Mouse (Mus musculus) cerebellum, adult 8-10 months (tissue): ENCODE measurements around the gene Tle3.

Source experiments
- DNase-seq: peaks from one replicate; pipeline ENCODE4 v3.0.0; 2022

Gene Tle3

DNA sequence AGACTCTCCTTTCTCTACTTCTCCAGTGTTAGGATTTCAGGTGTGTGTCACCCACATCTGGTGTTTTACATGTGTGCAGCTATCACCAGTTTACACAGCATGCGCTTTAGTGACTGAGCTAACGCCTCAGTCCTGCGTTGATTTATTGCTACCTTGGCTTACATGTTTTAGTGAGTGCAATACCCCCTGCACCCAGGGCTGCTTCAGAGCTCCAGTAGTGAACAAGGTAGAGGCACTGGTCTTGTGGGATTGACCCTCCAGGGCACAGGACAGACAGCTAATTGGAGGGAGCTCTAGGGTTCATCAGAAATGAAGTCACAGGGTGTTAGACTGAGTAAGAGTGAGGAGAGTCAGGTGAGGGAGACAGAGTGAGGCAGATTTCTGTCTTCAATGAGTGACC is 12.4 kb upstream of the Tle3 start:
- DNase-seq, result no peak

DNA sequence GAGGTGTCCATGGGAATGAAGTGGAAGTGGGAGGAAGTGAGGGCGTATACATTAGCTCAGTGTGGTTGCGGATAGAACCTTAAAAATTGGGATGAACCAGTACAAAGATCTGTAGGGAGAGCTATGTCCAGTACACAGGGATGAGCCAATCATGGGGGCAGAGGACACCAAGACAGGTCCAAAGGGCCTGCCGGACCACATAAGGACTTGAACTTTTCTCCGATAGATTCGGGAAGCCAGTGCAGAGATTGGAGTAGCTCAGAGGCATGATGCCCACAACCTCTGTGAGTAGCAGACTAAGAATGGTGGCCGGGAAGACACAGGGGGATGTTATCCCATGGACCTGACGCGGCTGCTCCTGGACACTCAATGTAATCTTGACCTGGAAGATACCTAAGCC is 12.0 kb upstream of the Tle3 start:
- no peak for DNase-seq

DNA sequence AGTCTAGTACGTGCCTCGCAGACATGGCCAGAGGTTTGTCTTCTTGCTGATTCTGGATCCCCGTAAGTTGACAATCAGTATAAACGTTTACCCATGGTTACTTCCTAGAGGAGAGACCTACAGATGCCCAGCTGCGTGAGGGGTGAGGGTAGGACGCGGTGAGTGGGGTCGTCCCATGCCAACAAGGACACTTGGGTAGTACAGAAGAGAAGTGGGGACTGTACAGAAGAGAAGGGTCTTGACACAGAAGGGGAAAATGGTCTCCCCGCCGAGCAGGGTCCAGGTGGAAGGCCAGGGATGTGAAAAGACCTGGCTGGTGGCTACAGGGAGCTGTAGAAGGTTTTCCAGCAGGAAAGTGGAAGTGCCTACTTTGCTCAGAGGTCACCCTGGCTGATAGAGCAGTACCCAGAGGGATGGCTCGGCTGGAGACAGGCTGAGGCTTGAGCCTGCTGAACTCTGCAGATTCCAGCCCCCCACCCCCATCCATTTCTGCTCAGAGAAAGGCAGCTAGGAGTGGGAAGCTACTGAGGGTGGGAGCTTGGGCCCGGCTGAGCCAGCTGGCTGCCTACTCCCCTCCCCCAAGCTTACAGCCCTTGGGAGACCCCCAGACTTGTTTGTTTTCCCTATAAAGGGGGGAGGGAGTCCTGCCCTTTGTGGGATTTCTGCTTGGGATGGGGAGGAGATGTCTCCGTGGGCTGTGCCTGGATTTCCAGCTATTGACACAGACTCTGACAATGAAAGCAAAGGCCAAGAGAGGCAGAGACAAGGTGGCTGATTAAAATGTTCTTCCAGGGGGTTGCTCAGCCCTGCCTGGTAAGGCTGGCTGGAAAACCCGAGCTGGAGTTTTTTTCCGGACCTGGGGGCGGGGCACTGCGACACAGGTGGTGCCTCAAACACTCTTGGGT is 11.2 kb upstream of the Tle3 start:
- DNase-seq, result no peak

DNA sequence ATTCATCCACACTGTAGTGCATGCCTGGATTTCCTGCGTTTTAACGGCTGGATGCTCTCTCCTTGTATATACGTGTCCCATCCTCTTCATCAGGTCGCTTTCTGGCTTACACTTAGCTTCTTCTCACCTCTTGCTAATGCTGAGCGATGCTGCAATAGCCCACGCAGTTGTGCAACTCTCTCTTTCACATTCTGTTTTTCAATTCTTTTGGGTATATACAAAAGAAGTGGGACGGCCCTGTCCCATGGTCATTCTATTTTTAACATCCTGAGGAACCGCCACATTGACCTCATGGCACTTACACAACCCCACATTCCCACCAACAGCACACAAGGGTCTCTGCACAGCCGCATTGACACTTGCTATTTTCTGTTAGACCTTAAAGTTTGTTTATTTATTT is 9.0 kb upstream of the Tle3 start:
- DNase-seq, result no peak

DNA sequence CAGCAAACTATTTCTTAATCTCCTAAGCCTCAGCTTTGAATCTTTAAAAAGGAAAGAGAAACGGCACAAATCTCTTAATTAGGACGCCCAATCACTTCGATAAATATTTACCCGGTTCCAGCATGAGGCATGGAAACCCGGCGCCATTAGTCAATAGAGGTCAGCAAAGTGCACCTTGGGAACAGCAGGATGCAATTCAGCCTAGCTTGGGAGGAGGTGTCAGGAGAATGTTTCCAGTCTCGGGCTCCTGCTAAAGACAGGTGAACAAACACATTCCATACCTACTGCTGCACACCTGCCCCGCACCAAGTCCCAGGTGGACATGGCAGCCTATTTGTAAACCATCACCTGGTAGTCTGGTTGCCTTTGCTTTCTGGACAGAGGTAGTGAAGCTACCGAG is 6.1 kb upstream of the Tle3 start:
- DNase-seq, result no peak

DNA sequence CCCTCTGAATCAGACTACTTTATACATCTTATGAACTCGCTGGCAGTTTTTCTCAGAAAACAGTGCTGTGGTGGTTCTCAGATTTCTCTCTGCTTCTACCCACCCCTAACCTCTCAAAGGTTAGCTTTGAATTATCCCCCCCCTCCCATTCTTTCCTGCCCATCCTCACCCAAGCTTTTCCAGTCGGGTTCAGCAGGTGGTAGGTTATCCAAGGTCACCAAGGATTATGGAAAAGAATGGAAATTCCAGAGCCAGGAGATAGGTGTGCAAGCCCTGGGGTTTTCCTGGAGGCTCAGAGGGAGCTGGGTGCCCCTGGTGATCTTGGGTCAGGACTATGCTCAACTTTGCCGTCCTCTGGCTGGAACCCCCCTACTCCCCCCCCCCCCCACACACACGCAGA is 5.0 kb upstream of the Tle3 start:
- DNase-seq, result no peak

DNA sequence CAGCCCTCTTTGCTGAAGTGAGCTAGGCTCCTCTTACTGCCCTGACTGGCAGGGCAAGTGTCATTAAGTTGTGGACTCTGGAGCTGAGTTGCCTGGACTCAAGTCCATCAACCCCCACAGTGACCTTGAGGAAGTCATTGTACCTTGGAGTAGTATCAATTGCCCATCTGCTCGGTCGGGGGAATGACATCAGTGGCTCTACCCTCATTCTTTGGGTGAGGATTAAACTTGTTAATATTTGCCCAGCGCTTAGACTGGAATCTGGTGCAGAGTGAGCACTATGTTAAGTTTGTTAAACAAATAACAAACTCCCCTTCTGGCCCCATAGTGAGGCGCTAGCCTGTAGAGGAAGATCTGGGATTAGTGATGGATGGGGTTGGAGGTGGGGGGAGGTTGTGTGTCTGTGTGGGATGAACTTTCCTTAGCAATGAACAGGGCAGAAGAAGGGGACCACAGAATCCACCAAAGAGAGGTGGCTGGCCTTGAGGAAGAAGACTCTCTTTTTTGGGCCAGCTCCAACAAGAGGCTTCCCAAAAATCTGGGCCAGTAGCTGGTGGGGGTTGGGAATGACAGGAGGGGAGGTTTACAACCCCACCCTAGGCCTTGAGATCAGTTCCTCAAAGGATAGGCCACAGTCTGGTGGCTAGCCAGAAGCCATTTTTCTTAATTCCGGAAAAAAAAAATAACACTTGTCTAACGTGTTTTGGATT is 4.2 kb upstream of the Tle3 start:
- no peak for DNase-seq

DNA sequence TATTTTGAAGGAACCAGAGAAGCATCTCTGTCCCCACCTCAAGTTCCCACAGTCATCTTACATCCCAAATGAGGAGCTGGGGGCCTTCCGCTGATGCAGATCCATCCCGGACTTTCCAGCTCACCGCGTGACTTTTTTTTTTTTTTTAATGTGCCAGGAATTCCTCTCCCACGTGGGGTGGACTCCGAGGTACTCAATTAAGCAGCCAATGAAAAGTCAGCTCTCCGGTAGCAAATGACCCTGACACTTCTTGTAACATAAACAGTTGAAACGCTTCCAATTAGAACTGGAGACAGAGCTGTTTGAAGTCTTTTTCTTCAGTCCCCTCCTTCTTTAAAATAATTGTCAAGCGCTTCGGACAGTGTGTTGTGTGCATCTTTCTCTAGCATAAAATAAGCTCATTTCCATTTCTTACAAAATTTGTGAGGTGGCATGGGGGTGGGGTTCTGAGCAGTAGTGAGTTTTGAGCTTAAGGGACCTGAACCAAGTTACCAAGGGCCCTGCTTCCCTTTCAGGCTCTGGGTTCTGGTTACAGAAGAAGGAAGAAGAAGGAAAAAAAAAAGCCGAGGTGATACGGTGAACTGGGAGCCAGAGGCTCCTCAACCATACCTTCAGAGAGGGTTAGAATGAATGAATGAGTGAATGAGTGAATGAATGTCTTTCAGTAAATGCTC is 3.5 kb upstream of the Tle3 start:
- DNase-seq, result no peak

DNA sequence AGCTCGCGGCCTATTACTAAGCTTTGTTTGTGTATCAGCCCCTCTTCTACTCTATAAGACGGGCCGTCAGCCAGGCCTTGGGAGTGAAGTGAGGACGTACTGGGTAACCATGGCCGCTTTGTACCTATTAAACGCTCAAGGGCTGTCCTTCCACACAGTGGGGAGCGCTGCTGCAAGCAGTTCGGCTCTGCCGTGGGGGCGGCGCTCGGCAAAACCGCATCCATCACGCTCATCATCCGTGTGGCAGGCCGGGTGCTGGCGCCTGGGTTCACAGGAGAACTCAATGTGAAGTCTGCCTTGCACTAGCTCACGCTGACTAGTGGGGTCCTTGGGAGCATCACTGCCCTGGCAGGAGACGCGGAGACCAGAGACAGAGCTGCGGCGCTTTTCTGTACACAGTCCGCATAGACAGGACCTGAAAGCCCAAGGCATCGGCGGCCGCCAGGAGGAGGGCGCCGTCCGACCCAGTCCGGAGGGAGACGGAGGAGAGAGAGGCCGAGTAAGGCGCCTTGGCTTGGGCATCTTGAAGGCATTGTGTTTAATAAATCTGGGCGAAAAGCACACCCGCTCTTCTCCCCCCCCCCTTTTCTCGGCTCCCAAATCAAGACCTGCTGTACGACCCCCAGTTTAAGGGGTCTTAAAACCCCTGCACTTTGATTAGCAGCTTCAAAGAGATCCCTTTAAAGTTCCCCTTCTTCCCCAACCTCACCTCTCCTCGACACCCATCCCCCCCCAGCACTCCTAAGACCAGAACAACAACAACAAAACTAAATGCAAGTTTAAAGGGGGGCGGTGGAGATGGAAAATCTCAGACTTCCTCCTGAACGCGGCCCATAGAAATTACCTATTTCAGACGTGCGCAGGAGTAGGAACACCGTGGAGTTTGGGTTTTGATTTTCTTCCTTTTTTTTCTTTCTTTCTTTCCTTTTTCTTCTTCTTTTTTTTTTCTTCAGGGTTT is 2.6 kb upstream of the Tle3 start:
- DNase-seq, result peak; percentile 62

DNA sequence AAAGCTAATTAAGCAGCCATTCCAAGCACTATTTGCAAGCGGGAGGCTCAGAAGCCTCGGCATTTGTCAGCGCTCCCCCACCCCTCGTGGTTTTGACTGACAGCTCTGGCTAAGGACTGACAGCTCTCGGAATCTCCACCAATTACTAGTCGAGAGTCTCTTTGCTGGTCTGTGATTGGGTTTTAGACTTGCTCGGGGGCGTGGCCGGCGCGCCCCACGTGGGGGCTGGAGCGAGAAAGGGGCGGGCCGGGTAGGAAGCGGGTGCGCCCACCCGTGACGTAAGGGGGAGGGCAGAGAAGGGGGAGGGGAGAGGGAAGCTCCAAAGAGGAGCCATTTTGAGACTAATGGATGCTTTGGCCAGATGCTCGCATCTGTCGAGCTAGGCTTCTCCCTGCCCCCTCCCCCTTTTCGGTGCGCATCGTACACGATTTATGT is 1.7 kb upstream of the Tle3 start:
- DNase-seq, result peak; percentile 100

DNA sequence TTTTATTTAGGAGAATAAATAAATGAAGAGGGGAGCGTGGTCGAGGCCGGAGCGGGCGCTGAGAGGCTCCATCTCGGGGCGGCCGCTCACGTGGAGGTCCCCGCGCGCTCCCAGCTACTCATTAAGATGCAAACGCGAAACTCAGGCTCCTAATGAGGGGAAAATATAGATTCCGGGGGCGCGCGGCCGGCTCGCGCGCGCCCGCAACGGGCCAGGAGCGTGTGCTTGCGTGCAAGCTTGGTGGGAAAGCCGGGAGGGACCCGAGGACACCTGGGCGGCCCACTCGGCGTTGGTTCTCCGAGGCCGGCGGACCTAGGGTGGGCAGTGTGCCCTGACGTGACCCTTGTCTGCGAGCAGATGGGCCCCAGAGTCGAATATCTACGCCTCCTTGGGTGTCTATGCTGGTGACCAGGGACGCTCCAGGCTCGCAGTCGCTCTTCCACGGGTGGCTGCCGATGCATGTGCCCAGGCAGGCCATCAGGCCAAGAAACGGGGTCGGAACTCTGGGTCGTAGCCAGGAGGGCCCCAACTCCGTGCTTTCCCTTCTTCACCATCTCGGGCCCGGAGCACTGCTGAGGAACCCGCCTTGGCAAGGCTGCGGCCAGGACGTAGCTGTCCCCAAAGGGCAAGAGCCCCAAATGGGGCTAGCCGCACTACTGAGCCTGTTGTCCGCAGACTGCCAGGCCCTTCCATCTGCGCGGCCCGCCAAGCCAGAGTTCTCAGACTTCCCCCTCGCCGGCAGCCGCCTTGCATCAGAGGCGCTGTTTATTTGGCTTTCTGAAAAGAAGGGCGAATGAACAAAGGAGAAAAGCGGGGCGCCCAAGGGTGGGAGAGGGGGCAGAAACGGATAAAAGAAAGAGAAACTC is 1.0 kb upstream of the Tle3 start:
- DNase-seq, result peak; percentile 78

DNA sequence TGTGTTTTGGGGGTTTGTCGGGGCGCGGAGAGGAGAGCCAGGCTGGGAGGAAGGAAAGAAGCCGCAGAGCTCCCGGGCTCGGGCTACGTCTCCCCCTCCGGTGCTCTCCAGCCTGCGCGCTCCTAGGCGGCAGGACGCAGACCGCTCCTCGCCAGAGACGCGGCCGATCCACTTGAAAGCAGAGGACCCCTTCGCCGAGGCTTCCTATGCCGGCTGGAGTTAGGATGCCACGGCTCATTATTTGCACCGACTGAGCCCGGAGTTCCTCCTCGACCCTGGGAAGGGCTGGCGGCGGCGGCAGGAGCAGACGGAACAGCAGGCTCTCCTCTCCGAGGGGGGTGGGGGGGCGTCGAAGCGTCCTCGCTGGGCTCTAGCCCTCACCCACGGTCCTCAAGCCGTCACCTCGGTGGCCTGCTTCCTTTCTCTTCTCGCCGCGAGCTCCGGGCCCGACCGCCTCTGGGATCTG is 377 bp downstream of the Tle3 start:
- DNase-seq, result no peak

DNA sequence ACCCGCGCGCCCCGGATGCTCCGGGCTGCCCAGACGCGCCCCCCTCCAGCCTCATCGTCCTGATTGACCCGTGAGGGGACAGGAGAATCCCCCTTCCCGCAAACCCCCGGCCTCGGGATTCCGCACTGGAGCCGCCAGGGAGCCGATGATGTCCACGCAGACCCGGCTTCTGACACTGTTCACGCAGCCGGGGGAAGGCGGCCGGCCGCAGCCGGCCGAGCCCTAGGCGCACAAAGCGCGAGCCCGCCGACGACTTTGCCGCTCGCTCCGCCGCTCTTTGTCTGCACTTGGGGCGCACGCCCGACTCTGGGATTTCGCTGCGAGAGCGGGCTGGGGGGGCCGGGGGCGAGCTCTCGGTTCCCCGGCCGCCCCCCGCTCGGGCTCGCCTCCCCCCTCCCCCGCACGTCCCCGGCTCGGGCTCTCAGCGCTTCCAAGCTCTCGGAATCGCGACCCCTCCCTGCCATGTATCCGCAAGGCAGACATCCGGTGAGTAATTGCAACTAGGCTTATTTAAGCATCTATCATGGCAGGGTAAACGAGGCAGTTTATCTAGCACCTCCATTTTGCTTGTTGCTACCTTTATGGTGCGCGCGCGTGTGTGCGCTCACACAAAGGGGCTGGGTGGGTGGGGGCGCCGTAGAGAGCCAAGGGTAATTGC is 939 bp downstream of the Tle3 start:
- DNase-seq, result peak; percentile 64

DNA sequence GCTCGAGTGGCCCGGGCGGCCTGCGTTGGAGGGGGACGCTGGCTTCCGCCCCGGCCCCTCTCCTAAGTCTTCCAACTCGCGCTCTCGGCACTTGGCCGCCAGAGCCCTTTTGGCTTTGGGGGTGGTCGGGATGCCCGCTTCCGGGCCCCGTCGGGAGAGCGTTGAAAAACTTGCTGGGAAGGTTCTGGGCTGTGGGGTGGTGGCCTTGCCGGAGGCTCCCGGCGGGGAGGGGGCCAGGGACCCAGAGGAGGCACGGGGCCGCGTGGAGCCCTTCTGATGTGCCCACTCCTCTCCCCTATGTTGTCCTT is 1.4 kb downstream of the Tle3 start:
- peak; percentile 41 for DNase-seq

DNA sequence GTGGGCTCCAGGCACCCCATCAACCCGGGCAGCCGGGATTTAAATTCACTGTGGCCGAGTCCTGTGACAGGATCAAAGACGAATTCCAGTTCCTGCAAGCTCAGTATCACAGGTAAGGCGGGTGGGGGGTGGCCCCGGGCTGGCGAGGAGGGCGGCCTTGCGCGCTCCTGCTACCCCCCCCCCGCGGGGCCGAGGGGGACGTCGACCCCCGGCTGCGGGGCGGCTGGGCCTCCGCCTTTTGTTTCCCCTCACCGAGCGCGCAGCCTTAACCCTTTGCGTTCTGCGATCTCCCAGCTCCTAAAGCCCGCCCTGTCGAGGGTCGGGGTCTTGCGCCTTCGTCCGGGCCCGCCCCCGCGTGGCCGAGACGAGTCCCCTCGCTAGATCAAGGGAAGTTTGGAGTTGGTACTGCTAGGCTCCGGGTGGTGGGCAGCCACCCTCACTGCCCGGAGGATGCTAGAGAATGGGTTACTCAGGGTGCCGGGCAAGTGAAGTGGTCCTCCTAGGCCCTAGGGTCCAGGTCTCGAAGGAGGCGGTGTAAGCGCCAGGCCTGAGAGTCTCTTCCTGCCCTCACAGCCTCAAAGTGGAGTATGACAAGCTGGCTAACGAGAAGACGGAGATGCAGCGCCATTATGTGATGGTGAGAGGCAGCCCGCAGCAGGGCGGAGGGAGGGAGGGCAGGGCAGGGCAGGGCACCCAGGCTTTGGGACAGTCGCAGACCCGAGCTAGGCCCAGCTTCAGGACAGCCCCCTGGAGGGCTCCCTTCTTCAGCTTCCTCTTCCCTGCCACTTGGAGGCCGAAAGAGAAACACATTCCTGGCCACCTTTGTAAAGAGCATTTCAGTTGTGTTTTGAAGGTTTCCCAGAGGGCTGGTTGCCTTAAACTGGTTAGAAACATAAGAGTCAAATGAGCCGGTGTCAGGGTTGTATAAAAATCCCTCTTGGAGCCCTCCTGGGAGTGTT is 2.1 kb downstream of the Tle3 start:
- peak; percentile 46 for DNase-seq

DNA sequence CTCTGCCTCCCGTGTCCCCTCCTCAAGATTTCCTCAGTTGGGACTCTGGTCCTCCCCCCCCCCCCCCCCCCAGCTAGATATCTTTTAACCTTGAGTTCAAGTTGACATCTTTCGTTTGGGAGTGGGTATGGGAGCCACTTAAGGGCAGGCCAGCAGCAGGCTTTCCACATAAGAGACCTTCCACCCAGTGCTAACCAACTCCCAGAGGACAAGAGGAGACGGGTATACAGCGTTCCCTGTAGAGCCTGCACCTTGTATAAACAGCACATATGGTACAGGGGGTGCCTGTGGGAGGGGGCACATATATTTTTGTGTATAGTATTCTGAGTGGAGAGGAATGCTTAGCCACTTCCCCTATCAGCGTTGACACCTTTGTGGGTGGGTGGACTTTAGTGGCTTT is 2.8 kb downstream of the Tle3 start:
- DNase-seq, result no peak

DNA sequence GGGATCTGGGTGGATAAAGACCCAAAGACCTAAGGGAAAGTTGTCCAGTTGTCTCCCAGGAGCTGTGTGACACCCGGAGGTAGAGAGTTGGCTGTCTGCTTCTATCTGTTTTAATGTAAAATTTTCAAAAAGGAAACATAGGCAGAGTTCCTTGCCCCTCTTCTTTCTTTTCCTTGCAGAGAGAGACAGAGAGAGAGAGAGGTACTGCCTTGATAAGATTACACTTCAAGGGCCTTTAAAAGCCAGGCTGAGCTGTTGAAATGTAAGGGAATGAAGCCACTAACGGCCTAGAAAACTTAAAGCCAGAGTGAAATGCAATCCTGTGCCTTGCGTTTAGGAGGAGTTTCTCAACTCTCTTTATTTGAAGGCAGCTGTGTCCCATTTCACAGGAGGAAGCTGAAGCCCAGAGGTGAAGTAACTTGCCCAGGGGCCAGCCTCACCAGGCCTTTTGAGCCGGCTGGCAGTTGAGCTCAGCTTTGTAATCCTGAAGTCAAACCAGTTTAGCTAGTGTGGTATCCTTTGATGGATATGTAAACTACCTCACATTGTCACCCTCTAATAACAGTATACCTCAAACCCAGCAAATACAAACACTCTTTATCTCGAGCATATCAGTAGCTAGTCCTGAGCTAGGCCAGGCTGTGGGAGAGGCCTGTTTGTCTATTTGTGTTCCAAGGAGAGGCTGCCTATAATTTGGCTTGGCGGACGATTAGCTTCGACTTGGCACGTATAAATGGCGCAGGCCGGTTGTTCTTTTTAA is 3.8 kb downstream of the Tle3 start:
- no peak for DNase-seq

DNA sequence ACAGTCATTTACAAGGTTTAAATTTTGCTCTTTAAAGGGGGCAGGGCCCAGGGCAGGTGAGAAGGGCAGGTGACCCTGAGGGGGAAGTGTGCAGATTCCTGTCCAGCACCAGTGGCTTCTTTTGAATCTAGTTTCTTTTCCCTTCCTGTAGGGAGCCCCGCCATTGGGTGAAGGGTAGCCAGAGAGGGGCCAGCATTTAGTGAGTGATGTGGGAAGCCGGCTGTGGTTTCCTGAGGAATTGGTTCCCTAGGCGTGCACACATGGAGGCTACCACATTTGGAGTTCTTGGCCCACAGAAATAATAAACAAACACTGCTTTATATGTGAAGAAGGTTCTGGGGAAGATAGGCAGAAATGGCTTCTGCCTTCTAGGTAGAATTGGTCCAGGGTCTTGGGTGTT is 4.5 kb downstream of the Tle3 start:
- no peak for DNase-seq
